Mouse (Mus musculus) midbrain, embryonic 15.5 days (tissue): ENCODE results near the gene Spdye4a. TPM values are rescaled to one million over a fixed set of nuclear protein-coding genes. Genes with fewer than 3 reads are reported as not detected.

ENCODE experiments used
- polyA plus RNA-seq: library from polyadenylated mRNA; unstranded; fragments of >200 nt; fragmentation: Nextera tagmentation; extraction: Ambion mirVana; gene quantifications from 2 replicates; pipeline ENCODE4 v1.2.1, GENCODE M21; 2015

Gene Spdye4a
- polyA plus RNA-seq, 1 experiment from 2014 or later = not detected

Other genes starting within 250 kb of the Spdye4a start
- 30.6 and 33.6 TPM in 2 replicates for gene Rnf216, start 113.9 kb downstream of the Spdye4a start, polyA plus RNA-seq
- gene Olfr718-ps1, start 79.3 kb downstream of the Spdye4a start, polyA plus RNA-seq = 0.04 TPM in 1 of 2 replicates, not detected in the other
- 14.9 and 16.1 TPM in 2 replicates for gene Rbak, start 46.1 kb downstream of the Spdye4a start, polyA plus RNA-seq
- gene Spdye4b, start 45.9 kb downstream of the Spdye4a start, polyA plus RNA-seq = not detected in 2 replicates
- 22.5 and 22.8 TPM in 2 replicates for gene Zfp12, start 8.3 kb upstream of the Spdye4a start, polyA plus RNA-seq
- 14.0 and 15.0 TPM in 2 replicates for gene Zfp316, start 43.1 kb upstream of the Spdye4a start, polyA plus RNA-seq
- gene Zfp853, start 66.7 kb upstream of the Spdye4a start, polyA plus RNA-seq = 0.19 and 0.34 TPM in 2 replicates
- gene E130309D02Rik, start 88.5 kb upstream of the Spdye4a start, polyA plus RNA-seq = 32.2 and 33.5 TPM in 2 replicates
- gene Zdhhc4, start 102.4 kb upstream of the Spdye4a start, polyA plus RNA-seq = 73.5 and 79.0 TPM in 2 replicates
- gene Grid2ip, start 130.4 kb upstream of the Spdye4a start, polyA plus RNA-seq = 0.33 and 0.44 TPM in 2 replicates
- 123 TPM in 2 replicates for gene Kdelr2, start 176.9 kb upstream of the Spdye4a start, polyA plus RNA-seq
- gene Daglb, start 237.7 kb upstream of the Spdye4a start, polyA plus RNA-seq = 22.6 and 23.3 TPM in 2 replicates